Mouse (Mus musculus) v-Abl transformed pro-B cells (cell line): Measurements from ENCODE around the gene Reln.

Experiments
- in situ Hi-C, 2 experiments: fragments of 400-800 bp; cut with MboI; formaldehyde crosslinking; loops; one replicate each; pipeline ENCODE4 v1.15.1; 2025; ENCODE audit not compliant: unreplicated experiment in 2 of 2

The Reln gene

DNA sequence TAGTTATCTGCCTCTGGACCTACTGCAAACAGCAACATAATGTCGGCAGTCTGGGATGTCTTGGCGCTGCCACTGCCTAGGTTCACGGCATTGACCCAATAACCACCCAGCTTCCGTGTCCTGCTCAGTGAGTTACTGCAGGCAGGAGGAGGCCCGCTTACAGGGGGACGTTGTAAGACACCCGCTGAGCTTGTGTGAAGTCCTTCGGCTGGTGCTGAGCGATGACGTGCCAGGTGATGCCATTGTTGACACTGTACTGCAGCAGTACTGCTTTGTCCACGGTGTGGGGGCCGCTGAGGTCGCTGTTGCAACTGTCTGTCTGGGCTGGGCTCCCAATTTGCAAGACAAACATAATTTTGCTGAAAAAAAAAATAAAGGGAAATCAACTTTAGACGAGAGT is 447.9 kb downstream of the Reln start:
- in situ Hi-C loops = no loop called here

DNA sequence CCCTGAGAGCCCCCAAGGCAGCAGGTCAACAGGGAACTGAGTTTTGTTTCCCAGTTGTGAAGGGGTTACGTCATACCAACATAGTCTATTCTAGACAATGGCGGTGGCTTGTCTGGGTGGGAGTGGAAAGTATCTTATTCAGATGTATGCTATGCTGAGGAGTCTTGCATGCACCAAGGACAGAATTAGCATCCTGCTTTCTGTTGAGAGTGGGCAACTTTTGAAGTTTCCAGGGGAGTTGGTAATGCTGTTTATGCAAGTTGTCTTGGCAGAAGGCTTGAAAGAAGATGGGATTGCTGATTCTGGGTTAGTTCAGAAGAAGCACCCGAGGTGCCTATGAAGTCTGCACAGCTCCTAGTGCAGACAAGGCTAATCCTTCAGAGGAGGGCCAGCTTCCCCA is 450.3 kb downstream of the Reln start:
- in situ Hi-C loops = no loop called here

DNA sequence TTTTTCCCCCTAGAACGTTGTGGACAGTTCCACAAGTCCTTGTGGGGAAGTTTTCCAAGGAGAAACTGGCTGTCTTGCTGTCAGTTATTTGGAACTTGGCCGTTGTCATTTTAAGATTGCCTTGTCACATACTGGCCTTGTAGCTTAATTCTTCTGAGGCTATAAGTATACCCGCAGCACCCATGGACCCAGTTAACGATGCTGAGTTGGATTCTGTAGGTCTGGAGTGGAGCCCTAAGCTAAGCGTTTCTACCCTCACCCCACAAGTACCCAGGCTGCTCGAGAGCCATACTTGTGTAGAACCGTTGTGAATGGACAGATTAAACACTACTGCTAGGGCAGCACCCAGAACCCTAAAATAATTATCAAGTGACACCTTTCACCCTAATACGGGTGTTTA is 477.8 kb downstream of the Reln start:
- in situ Hi-C loops = no loop called here

DNA sequence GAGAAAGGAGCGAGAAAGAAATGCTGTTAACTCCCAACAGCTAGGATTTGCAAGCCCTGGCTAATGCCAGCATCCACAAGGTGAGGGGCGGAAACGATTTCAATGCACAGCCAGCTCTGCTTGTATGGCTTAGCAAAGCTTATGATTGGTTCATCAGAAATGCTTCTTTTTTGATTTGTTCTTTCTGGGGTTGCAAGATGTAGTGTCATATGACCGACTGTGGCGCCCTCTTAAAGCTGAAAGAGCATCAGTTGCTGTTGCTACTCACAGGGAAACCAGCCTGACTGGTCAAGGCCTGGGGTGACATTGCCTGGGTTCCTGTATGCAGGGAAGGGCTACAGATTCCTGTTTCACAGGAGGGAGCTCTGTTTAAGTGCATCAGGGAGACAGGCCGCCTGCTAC is 478.2 kb downstream of the Reln start:
- in situ Hi-C loops = no loop called here

- in situ Hi-C loops = no loop called here
These were observed 479.0 kb downstream of the Reln start, which contains the start of gene Slc26a5 for GRCm38 (mm10) chr5:21865346-21866107. Gene Slc26a5, minus strand, starts transcription at chr5:21865604.

DNA sequence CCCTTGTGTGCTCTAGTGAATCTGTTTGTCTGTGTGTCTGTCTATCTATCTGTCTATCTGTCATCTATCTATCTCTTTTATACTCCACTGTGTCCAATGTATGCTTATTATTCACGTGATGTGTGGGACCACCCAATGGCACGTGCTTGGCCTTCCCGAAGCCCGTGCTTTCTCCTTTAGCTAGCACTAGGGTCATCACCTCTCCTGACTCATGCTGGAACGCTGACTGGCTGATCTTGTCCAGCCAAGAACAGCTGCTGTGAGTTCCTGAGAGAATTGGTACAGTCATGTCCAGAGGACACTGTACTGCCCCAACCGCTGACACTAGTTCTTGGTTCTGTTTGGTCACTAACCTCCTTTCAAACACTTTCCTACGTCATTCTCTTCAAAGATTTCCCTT is 485.8 kb downstream of the Reln start:
- in situ Hi-C loops = no loop called here

- in situ Hi-C loops = no loop called here
These were observed 492.7 kb downstream of the Reln start for GRCm38 (mm10) chr5:21851679-21852340.

DNA sequence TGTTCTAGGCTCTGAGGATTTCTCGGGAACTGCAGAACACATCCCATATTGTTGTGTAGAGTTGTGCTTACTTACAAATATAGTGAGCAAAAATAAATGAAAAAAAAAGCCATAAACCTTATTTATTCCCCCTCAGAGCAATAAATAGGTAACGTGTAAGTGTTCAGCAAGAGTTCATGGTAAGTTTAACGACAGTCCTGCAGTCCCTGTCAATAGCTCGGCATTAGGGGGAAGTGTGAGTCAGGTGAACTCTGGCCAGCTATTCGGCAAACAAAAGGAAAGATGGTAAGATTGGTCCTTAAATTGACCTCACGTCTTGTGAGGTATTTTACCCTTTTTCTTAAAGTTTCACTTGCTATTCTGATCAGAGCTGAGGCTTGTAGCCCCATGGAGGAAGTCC is 497.1 kb downstream of the Reln start:
- in situ Hi-C loops = loop anchor here in 1 of 2 experiments (10.0 kb wide), 1 partner anchor 1377 kb away; no protein-coding TSS in a partner anchor

- in situ Hi-C loops = loop anchor here in 1 of 2 experiments (10.0 kb wide), 1 partner anchor 1378 kb away; no protein-coding TSS in a partner anchor
These were observed 497.7 kb downstream of the Reln start for GRCm38 (mm10) chr5:21846616-21847290.

DNA sequence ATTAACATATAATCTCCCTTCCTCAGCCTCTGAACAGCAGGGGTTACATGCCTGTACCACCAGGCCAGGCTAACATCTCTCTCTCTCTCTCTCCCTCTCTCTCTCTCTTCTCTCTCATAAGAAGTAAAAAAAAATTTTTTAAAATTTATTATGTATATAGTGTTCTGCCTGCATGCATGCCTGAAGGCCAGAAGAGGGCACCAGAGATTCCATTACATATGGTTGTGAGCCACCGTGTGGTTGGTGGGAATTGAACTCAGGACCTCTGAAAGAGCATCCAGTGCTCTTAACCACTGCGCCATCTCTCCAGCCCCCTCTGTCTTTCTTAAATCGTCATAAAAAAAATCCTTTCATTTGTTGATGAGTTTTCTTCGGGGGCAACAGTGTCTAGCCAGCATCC is 499.8 kb downstream of the Reln start:
- in situ Hi-C loops = loop anchor here in 1 of 2 experiments (10.0 kb wide), 1 partner anchor 1380 kb away; no protein-coding TSS in a partner anchor
